Mouse (Mus musculus) liver, postnatal 0 days (tissue): ENCODE data around the gene Rftn2.

Source experiments
- CTCF ChIP-seq: sonication (generic); IDR thresholded peaks from 2 replicates; pipeline ENCODE4 v1.5.1; 2016; ENCODE audit warnings: antibody characterized with exemption, low read depth
- EP300 ChIP-seq: IDR thresholded peaks from 2 replicates; pipeline ENCODE4 v1.6.1; 2016; ENCODE audit warnings: antibody characterized with exemption, low read depth, mild to moderate bottlenecking

- TF ChIP-seq CTCF (no peak), EP300 (no peak)
These were observed 5.2 kb downstream of the Rftn2 start for GRCm38 (mm10) chr1:55221352-55221751.
